Mouse (Mus musculus) spleen, adult 2 months (tissue): ENCODE measurements at regions not wholly inside any gene's neighbourhood (a gene's known extent, or its start where the extent isn't known, plus 50 kb on each side); places are given as distances from the start of the nearest gene placed in this dataset.

Experiments
- CTCF ChIP-seq: fragments of 200-500 bp; IDR thresholded peaks from 2 replicates; pipeline ENCODE4 v1.5.1; 2011; ENCODE audit warnings: mild to moderate bottlenecking, inconsistent platforms; ENCODE audit not compliant: insufficient read depth, insufficient read length, insufficient replicate concordance; ENCODE audit errors: extremely low read depth
- POLR2A ChIP-seq: fragments of 200-500 bp; IDR thresholded peaks from 2 replicates; pipeline ENCODE4 v1.6.1; 2011; ENCODE audit warnings: low read depth, low read length, inconsistent platforms

DNA sequence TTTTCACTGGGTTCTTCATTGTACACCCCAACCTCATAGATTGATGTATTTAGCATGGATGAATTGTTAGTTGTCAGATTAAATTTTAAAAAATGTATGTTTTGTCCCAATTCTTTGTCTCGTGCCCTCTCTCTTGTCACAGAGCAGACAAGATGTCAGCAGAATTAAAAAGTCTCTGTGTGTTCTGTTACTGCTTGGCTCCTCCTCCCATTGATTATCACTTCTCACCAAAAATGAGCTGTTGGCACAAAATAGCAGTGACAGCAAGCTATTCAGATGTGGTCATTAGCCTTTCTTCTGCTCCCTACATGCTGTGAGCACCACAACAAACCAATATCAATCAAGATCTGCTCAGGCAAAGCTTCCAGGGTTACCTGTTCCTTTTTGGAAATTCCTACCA is 62.1 kb upstream of the Crim1 start:
- TF ChIP-seq CTCF (no peak), POLR2A (no peak)
